Mouse (Mus musculus): Measurements from ENCODE around the gene Gps2. TPM values are rescaled to one million over a fixed set of nuclear protein-coding genes. Genes with fewer than 3 reads are reported as not detected.
A peak's percentile ranks its signal among the peaks of the same experiment; 100 is the strongest.

The Gps2 gene
- polyA plus RNA-seq, 1 experiment = 80.8 TPM

DNA sequence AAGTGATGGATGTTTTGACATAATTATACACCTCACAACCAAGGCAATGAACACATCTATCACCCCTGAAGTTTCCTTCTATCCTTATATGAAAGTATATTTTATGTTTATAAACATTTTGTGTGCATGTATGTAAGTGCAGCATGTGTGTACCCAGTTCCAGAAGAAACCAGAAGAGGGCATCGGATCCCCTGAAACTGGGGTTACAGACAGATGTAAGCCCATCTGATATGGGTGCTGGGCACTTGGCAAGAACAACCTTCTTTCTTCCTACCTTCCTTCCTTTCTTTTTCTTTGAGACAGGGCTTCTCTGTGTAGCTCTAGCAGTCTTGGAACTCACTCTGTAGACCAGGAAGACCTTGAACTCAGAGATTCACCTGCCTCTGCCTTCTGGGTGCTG is 42.5 kb downstream of the Gps2 start:
- DNase-seq (ENCODE audit: low read depth) = no peak
- TF ChIP-seq POLR2A (IDR thresholded peaks at IDR 0.05; ENCODE audit: borderline replicate concordance, extremely low read depth, insufficient read depth, insufficient read length, poor library complexity, severe bottlenecking) (no peak), CTCF (IDR thresholded peaks at IDR 0.05; ENCODE audit: borderline replicate concordance, extremely low read depth, insufficient read depth, insufficient read length) (peak; percentile 7; the same call in 1 of the 2 replicates)

DNA sequence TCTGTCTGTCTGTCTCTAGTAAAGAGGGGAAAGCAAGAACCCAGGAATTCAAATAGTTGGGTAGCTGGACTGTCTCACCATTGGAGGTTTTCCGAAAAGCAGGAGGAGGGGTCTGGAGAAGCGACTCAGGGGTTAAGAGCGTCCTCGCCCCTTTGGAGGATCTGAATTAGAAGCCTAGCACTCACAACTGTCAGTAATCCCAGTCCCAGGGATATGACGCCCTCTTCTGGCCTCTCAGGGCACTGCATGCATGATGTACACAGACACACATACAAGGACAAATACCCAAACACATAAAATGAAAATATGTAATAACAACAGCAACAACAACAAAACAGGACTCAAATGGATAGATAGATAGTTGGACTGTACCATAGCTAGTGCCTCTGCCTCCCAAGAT is 46.9 kb downstream of the Gps2 start:
- TF ChIP-seq CTCF (IDR thresholded peaks at IDR 0.05; ENCODE audit: borderline replicate concordance, extremely low read depth, insufficient read depth, insufficient read length) = peak; percentile 37; the same call in 1 of the 2 replicates
- no peak for TF ChIP-seq POLR2A (IDR thresholded peaks at IDR 0.05; ENCODE audit: borderline replicate concordance, extremely low read depth, insufficient read depth, insufficient read length, poor library complexity, severe bottlenecking)
- no peak for DNase-seq (ENCODE audit: low read depth)

DNA sequence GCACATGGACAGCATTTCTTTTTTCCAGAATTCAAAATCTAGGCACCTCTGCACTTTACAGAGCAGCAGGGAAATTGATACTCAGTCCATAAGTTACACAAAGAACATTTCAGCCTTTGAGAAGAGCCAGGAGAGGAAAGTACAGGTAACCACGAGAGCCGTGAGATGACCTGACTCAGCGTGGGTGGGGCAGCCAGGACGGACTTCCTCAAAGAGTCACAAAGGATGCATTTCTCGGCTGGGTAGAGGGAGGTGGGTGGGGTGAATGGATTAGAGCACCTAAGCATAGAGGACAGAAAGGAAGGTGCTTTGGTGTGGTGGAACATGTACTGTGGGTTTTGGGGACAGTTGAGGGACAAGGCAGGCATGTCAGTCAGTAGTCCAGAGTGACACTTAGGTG is 48.2 kb downstream of the Gps2 start:
- no peak for TF ChIP-seq CTCF (IDR thresholded peaks at IDR 0.05; ENCODE audit: borderline replicate concordance, extremely low read depth, insufficient read depth, insufficient read length)
- TF ChIP-seq POLR2A (IDR thresholded peaks at IDR 0.05; ENCODE audit: borderline replicate concordance, extremely low read depth, insufficient read depth, insufficient read length, poor library complexity, severe bottlenecking) = no peak
- no peak for DNase-seq (ENCODE audit: low read depth)

DNA sequence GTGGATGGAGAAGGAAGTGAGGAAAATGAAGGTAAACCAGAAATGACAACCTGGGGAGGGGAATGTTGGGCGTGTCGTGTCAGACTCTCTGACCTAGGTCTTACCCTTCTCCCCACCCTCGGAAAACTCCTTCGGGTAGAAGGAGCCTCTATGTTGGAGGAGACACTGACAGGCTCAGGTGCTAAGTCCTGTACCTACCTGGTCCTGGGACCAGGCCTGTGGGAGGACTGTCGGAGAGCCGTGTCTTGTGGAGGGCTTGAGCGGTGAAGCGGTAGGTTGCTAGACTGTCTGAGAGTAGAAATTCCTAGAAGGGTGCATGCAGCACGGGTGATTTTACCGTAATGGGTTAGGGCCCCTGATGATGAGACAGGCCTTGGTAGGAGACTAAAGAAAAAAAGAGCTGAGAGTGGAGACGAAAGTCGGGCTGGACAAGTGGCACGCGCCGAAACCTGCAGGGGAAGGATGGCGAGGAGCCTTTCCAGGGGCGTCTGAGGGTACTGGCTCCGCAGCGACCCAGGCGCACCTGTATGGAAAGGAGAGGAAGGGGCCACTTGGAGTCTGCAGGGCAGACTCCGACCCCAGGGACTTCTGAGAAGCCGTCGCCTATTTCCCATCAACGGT is 51.1 kb downstream of the Gps2 start, which contains the start of gene Cldn7:
Gene Cldn7 (plus strand): TSS at position 130 of the 621 bp plus-strand sequence.
- TF ChIP-seq CTCF (IDR thresholded peaks at IDR 0.05; ENCODE audit: borderline replicate concordance, extremely low read depth, insufficient read depth, insufficient read length) (no peak), POLR2A (IDR thresholded peaks at IDR 0.05; ENCODE audit: borderline replicate concordance, extremely low read depth, insufficient read depth, insufficient read length, poor library complexity, severe bottlenecking) (no peak)
- no peak for DNase-seq (ENCODE audit: low read depth)

DNA sequence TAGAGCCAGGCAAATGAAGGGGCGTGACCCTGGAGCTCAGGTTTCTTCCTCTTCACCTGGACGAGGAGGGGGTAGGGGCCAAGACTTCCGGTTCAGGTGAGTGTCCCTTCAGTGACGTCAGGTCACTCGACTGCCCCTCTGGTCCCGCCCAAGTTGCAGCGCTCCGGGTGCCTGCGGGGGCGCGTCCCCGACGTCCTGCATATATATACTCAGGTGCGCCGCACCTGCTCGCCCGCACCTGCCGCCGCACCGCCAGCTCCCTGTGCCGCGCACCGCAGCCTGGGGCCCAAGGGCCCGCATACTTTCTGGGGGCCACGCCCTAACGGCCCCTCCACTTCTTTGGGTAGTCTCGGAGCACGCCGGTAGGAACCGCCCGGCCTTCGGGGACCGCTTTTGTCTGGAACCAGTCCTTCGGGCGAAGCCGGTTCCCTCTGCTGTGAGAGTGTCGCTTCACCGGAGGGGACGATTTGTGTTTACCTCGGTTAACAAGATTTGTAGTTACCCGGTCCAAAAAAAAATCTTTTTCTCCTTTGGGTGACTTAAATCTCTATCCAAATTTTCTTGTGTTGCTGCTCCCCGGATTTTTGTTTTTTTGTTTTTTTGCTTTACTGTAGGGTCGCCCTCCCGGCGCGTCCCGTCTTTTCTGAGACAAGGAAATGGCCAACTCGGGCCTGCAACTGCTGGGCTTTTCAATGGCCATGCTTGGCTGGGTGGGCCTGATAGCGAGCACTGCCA is 51.8 kb downstream of the Gps2 start:
- DNase-seq (ENCODE audit: low read depth) = no peak
- TF ChIP-seq POLR2A (IDR thresholded peaks at IDR 0.05; ENCODE audit: borderline replicate concordance, extremely low read depth, insufficient read depth, insufficient read length, poor library complexity, severe bottlenecking) = no peak
- no peak for TF ChIP-seq CTCF (IDR thresholded peaks at IDR 0.05; ENCODE audit: borderline replicate concordance, extremely low read depth, insufficient read depth, insufficient read length)

Other genes with a start within 250 kb of the Gps2 start
- gene Cd68, start 247.7 kb upstream of the Gps2 start, polyA plus RNA-seq (2012; rRNA removed) = 7.8 and 10.8 TPM in 2 replicates
- 894 and 1,040 TPM in 2 replicates for gene Eif4a1, start 241.5 kb upstream of the Gps2 start, polyA plus RNA-seq (2012; rRNA removed)
- 139 and 167 TPM in 2 replicates for gene Senp3, start 231.8 kb upstream of the Gps2 start, polyA plus RNA-seq (2012; rRNA removed)
- gene Tnfsf13, start 228.1 kb upstream of the Gps2 start, polyA plus RNA-seq (2012; rRNA removed) = 0.55 and 0.71 TPM in 2 replicates
- gene Tnfsf12, start 218.0 kb upstream of the Gps2 start, polyA plus RNA-seq (2012; rRNA removed) = 5.3 and 6.0 TPM in 2 replicates
- 0.77 and 1.2 TPM in 2 replicates for gene Tnfsfm13, start 217.8 kb upstream of the Gps2 start, polyA plus RNA-seq (2012; rRNA removed)
- gene Polr2a, start 155.3 kb upstream of the Gps2 start, polyA plus RNA-seq (2012; rRNA removed) = 35.8 and 71.0 TPM in 2 replicates
- gene Slc35g3, start 151.9 kb upstream of the Gps2 start, polyA plus RNA-seq (2012; rRNA removed) = 0.68 and 1.1 TPM in 2 replicates
- 10.0 and 12.1 TPM in 2 replicates for gene Zbtb4, start 148.0 kb upstream of the Gps2 start, polyA plus RNA-seq (2012; rRNA removed)
- 3.0 and 4.2 TPM in 2 replicates for gene Chrnb1, start 117.9 kb upstream of the Gps2 start, polyA plus RNA-seq (2012; rRNA removed)
- 20.4 and 20.9 TPM in 2 replicates for gene Fgf11, start 112.0 kb upstream of the Gps2 start, polyA plus RNA-seq (2012; rRNA removed)
- gene Tmem102, start 108.3 kb upstream of the Gps2 start, polyA plus RNA-seq (2012; rRNA removed) = 0.30 and 0.36 TPM in 2 replicates
- gene Gm39566, start 98.6 kb upstream of the Gps2 start, polyA plus RNA-seq (2012; rRNA removed) = not detected in 2 replicates
- gene Spem2, start 95.4 kb upstream of the Gps2 start, polyA plus RNA-seq (2012; rRNA removed) = not detected in 2 replicates
- 1.3 and 1.4 TPM in 2 replicates for gene Spem1, start 91.7 kb upstream of the Gps2 start, polyA plus RNA-seq (2012; rRNA removed)
- 123 and 183 TPM in 2 replicates for gene Nlgn2, start 76.1 kb upstream of the Gps2 start, polyA plus RNA-seq (2012; rRNA removed)
- gene Tmem256, start 75.4 kb upstream of the Gps2 start, polyA plus RNA-seq (2012; rRNA removed) = 167 and 271 TPM in 2 replicates
- gene Plscr3, start 67.5 kb upstream of the Gps2 start, polyA plus RNA-seq (2012; rRNA removed) = 86.3 and 105 TPM in 2 replicates
- 0.18 and 0.29 TPM in 2 replicates for gene Tnk1, start 55.2 kb upstream of the Gps2 start, polyA plus RNA-seq (2012; rRNA removed)
- gene Tmem95, start 35.9 kb upstream of the Gps2 start, polyA plus RNA-seq (2012; rRNA removed) = not detected in 2 replicates
- gene Kctd11, start 32.5 kb upstream of the Gps2 start, polyA plus RNA-seq (2012; rRNA removed) = 1.6 and 1.9 TPM in 2 replicates
- 0.59 and 0.82 TPM in 2 replicates for gene Acap1, start 18.3 kb upstream of the Gps2 start, polyA plus RNA-seq (2012; rRNA removed)
- 8.5 and 9.5 TPM in 2 replicates for gene 2810408A11Rik, start 12.9 kb upstream of the Gps2 start, polyA plus RNA-seq (2012; rRNA removed)
- 118 and 129 TPM in 2 replicates for gene Neurl4, start 12.8 kb upstream of the Gps2 start, polyA plus RNA-seq (2012; rRNA removed)
- 727 and 821 TPM in 2 replicates for gene Eif5a, start 8.1 kb downstream of the Gps2 start, polyA plus RNA-seq (2012; rRNA removed)
- gene Ybx2, start 21.9 kb downstream of the Gps2 start, polyA plus RNA-seq (2012; rRNA removed) = 45.0 and 67.9 TPM in 2 replicates
- gene Slc2a4, start 34.3 kb downstream of the Gps2 start, polyA plus RNA-seq (2012; rRNA removed) = 5.2 and 12.5 TPM in 2 replicates
- 0.33 and 0.38 TPM in 2 replicates for gene Cldn7, start 50.9 kb downstream of the Gps2 start, polyA plus RNA-seq (2012; rRNA removed)
- gene Ctdnep1, start 67.3 kb downstream of the Gps2 start, polyA plus RNA-seq (2012; rRNA removed) = 98.1 and 110 TPM in 2 replicates
- gene Elp5, start 68.6 kb downstream of the Gps2 start, polyA plus RNA-seq (2012; rRNA removed) = 127 and 159 TPM in 2 replicates
- gene Gabarap, start 77.3 kb downstream of the Gps2 start, polyA plus RNA-seq (2012; rRNA removed) = 457 and 501 TPM in 2 replicates
- gene Phf23, start 81.9 kb downstream of the Gps2 start, polyA plus RNA-seq (2012; rRNA removed) = 49.2 and 54.9 TPM in 2 replicates
- 36.8 and 45.7 TPM in 2 replicates for gene Dvl2, start 86.7 kb downstream of the Gps2 start, polyA plus RNA-seq (2012; rRNA removed)
- 36.0 and 43.9 TPM in 2 replicates for gene Acadvl, start 101.5 kb downstream of the Gps2 start, polyA plus RNA-seq (2012; rRNA removed)
- 231 and 306 TPM in 2 replicates for gene Dlg4, start 103.1 kb downstream of the Gps2 start, polyA plus RNA-seq (2012; rRNA removed)
- 1.2 and 1.8 TPM in 2 replicates for gene Asgr1, start 140.2 kb downstream of the Gps2 start, polyA plus RNA-seq (2012; rRNA removed)
- 0.09 TPM in 1 of 2 replicates, not detected in the other for gene Asgr2, start 178.8 kb downstream of the Gps2 start, polyA plus RNA-seq (2012; rRNA removed)
- gene Mgl2, start 216.4 kb downstream of the Gps2 start, polyA plus RNA-seq (2012; rRNA removed) = 0.33 and 0.37 TPM in 2 replicates
- 0.60 and 0.86 TPM in 2 replicates for gene Clec10a, start 242.3 kb downstream of the Gps2 start, polyA plus RNA-seq (2012; rRNA removed)